ENCODE assay signal across 1 mouse cellular context in genomic region chr6:124809052-124809774, GRCm38 (mm10).
TF ChIP-seq lines count a peak whose summit lies in the region.

No protein-coding gene starts in this region.

TF ChIP-seq in CH12.LX, 34 proteins besides CTCF, POLR2A, EP300 and RAD21 (continued from another document):
- TF ChIP-seq ZNF384 (IDR thresholded peaks at IDR 0.05; ENCODE audit: low read depth, low read length) (no peak), MEF2A (IDR thresholded peaks at IDR 0.05; ENCODE audit: borderline replicate concordance, low read depth, low read length) (peak; percentile 41; the same call in 1 of the 2 replicates), MAZ (IDR thresholded peaks at IDR 0.05; ENCODE audit: low read depth, low read length) (peak; percentile 66; the same call in 1 of the 2 replicates), CHD2 (IDR thresholded peaks at IDR 0.05; ENCODE audit: low read length) (0 out of 2 replicates have a peak, but pooled peaks have one; percentile 9), MXI1 (IDR thresholded peaks at IDR 0.05; ENCODE audit: low read depth, low read length) (no peak), UBTF (IDR thresholded peaks at IDR 0.05; ENCODE audit: low read depth, low read length) (no peak), RCOR1 (conservative IDR thresholded peaks at IDR 0.05; ENCODE audit: low read depth, low read length) (no peak), NELFE (IDR thresholded peaks at IDR 0.05; ENCODE audit: low read depth, low read length) (no peak), GABPA (IDR thresholded peaks at IDR 0.05; ENCODE audit: insufficient replicate concordance, low read depth, low read length) (no peak), USF1 (IDR thresholded peaks at IDR 0.05; ENCODE audit: low read depth, low read length) (no peak), ZMIZ1 (IDR thresholded peaks at IDR 0.05; ENCODE audit: low read depth, low read length) (peak; percentile 56; the same call in 1 of the 2 replicates), CHD1 (IDR thresholded peaks at IDR 0.05; ENCODE audit: low read depth, low read length) (no peak), MYC (IDR thresholded peaks at IDR 0.05; ENCODE audit: low read depth, low read length) (peak; percentile 25; the same call in 1 of the 2 replicates), HCFC1 (IDR thresholded peaks at IDR 0.05; ENCODE audit: low read depth, low read length) (peak; percentile 28; the same call in 1 of the 2 replicates), BHLHE40 (IDR thresholded peaks at IDR 0.05; ENCODE audit: low read depth, low read length) (peak; percentile 48; the same call in 1 of the 2 replicates), ELF1 (IDR thresholded peaks at IDR 0.05; ENCODE audit: low read depth, low read length) (no peak), MAX (IDR thresholded peaks at IDR 0.05; ENCODE audit: low read length) (no peak), IRF4 (IDR thresholded peaks at IDR 0.05; ENCODE audit: low read depth, low read length) (no peak), JUND (conservative IDR thresholded peaks at IDR 0.05; ENCODE audit: low read depth, low read length) (no peak), E2F4 (IDR thresholded peaks at IDR 0.05; ENCODE audit: insufficient replicate concordance, low read depth, low read length) (no peak), USF2 (conservative IDR thresholded peaks at IDR 0.05; ENCODE audit: low read depth, low read length) (no peak), NRF1 (IDR thresholded peaks at IDR 0.05; ENCODE audit: low read depth, low read length) (no peak), TBP (conservative IDR thresholded peaks at IDR 0.05; ENCODE audit: low read depth, low read length) (no peak), KAT2A (IDR thresholded peaks at IDR 0.05; ENCODE audit: insufficient replicate concordance, low read length) (no peak), JUN (IDR thresholded peaks at IDR 0.05; ENCODE audit: insufficient read depth, low read depth, low read length) (no peak), ZKSCAN1 (IDR thresholded peaks at IDR 0.05; ENCODE audit: borderline replicate concordance, low read depth, low read length) (no peak), POLR2AphosphoS2 (IDR thresholded peaks at IDR 0.05; ENCODE audit: low read depth, low read length) (peak; percentile 21), MAFK (IDR thresholded peaks at IDR 0.05; ENCODE audit: insufficient replicate concordance, low read length) (no peak), TCF12 (IDR thresholded peaks at IDR 0.05; ENCODE audit: low read depth, low read length) (peak; percentile 33; the same call in 1 of the 2 replicates), ZC3H11A (IDR thresholded peaks at IDR 0.05; ENCODE audit: low read depth, low read length) (no peak), PAX5 (IDR thresholded peaks at IDR 0.05; ENCODE audit: low read length) (no peak), SIN3A (IDR thresholded peaks at IDR 0.05; ENCODE audit: low read length) (peak; percentile 37; the same call in 1 of the 2 replicates)
